In the genomic region with DNA sequence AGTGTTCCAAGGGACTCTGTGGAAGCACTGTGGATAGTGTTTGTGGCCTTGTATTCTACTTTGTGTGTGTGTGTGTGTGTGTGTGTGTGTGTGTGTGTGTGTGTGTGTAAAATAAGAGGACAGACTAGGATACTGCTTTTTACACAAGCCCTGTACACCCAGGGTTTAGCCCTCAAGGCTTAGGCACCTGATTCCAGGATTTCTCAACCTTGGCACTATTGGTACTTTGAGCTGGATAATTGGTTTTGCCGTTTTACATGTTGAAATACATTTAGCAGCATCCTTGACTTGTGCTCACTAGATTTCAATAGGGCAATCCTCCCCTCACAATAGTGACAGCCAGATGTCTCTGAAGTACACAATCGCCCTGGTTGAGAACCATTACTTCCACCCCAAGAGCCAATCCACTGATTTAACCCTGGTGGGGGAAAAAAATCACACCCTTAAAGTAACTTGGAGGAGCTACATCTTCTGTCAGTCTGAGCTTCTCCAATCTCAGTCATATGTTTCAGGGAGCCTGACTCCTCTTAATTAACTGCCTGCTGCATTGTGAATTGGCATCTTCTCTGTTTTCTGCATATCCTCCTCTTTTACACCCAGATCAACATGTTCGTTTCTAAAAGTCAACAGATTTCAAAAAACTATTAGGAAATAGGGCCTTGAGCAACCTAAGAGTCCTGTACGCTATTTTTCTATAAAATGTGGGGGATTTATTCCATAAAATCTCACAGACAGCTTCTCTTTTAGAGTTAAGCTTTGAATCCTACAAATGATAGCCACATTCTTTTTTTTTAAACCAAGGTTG, we compare ENCODE assay signal across 9 mouse cellular contexts. TPM values are rescaled to one million over a fixed set of nuclear protein-coding genes. Genes with fewer than 3 reads are reported as not detected.
A peak's percentile ranks its signal among the peaks of the same experiment; 100 is the strongest.
DNase-seq lines count a peak whose midpoint lies in the region; ATAC-seq lines count a peak whose summit lies in the region.
"Had no signal": no experiment of that assay in that cellular context is flagged by ENCODE, and none has a peak within 500 bp of the region (broad histone marks: within the 10 kb centered on the region; RNA-seq: fewer than 3 reads in every experiment).

No protein-coding gene starts in this region.

- H3K27me3 ChIP-seq in lung, embryonic 15.5 days = no peaks in the 10 kb centered on the region
- 0 out of 2 replicates have a peak, but pooled peaks cover 2% of the 10 kb centered on the region for H3K27me3 ChIP-seq in liver, embryonic 11.5 days (replicated peaks; ENCODE audit: control insufficient read depth, insufficient read depth, low read length)
- no peaks in the 10 kb centered on the region for H3K27me3 ChIP-seq in stomach, embryonic 14.5 days (ENCODE audit: control insufficient read depth, insufficient read depth, low read length)

- 58% methylated on average over 4 of the region's 4 CpGs for WGBS in lung, embryonic 15.5 days
- WGBS in liver, embryonic 11.5 days = 67% methylated on average over 4 of the region's 4 CpGs
- WGBS in stomach, embryonic 14.5 days = 67% methylated on average over 4 of the region's 4 CpGs

- no peak for ATAC-seq in lung, embryonic 15.5 days (ENCODE audit: borderline replicate concordance, extremely low read depth, low FRiP score, low TSS enrichment)
- ATAC-seq in liver, embryonic 11.5 days (replicated peaks; ENCODE audit: low FRiP score) = no peak
- no peak for ATAC-seq in stomach, embryonic 14.5 days (ENCODE audit: insufficient number of reproducible peaks, insufficient read depth, low FRiP score, low read depth)

- H3K9ac ChIP-seq in lung, embryonic 15.5 days = no peak overlapping the region
- no peak overlapping the region for H3K9ac ChIP-seq in liver, embryonic 11.5 days (ENCODE audit: low read depth, low read length)
- H3K9ac ChIP-seq in stomach, embryonic 14.5 days (replicated peaks; ENCODE audit: low read depth, low read length) = no peak overlapping the region

- peaks cover 24% of the 10 kb centered on the region for H3K4me1 ChIP-seq in lung, embryonic 15.5 days
- peaks cover 16% of the 10 kb centered on the region for H3K4me1 ChIP-seq in liver, embryonic 11.5 days (replicated peaks; ENCODE audit: control insufficient read depth, insufficient read depth, low read length)
- H3K4me1 ChIP-seq in stomach, embryonic 14.5 days (ENCODE audit: control insufficient read depth, insufficient read depth, low read length) = peaks cover 24% of the 10 kb centered on the region

- no peak overlapping the region for H3K27ac ChIP-seq in lung, embryonic 15.5 days
- H3K27ac ChIP-seq in liver, embryonic 11.5 days (ENCODE audit: low read depth, low read length) = no peak overlapping the region; the same call in 1 of the 2 replicates
- peak overlapping the region; percentile 97; the same call in 1 of the 2 replicates for H3K27ac ChIP-seq in stomach, embryonic 14.5 days (ENCODE audit: low read length)

- H3K4me2 ChIP-seq in lung, embryonic 15.5 days = peak overlapping the region; percentile 63
- peak overlapping the region; percentile 80 for H3K4me2 ChIP-seq in liver, embryonic 11.5 days
- H3K4me2 ChIP-seq in stomach, embryonic 14.5 days (replicated peaks; ENCODE audit: low read depth, low read length) = 0 out of 2 replicates have a peak overlapping the region, but pooled peaks have one; percentile 60

- no peak overlapping the region; the same call in 1 of the 2 replicates for H3K4me3 ChIP-seq in lung, embryonic 15.5 days
- no peak overlapping the region; the same call in 1 of the 2 replicates for H3K4me3 ChIP-seq in liver, embryonic 11.5 days (ENCODE audit: low read depth, low read length)
- H3K4me3 ChIP-seq in stomach, embryonic 14.5 days (ENCODE audit: low read depth, low read length) = no peak overlapping the region

- no peaks in the 10 kb centered on the region for H3K36me3 ChIP-seq in lung, embryonic 15.5 days
- no peaks in the 10 kb centered on the region for H3K36me3 ChIP-seq in liver, embryonic 11.5 days (ENCODE audit: control insufficient read depth, insufficient read depth, low read length)
- H3K36me3 ChIP-seq in stomach, embryonic 14.5 days (ENCODE audit: control insufficient read depth, insufficient read depth, low read length) = no peaks in the 10 kb centered on the region

- peak; percentile 46 for DNase-seq in cerebellum, adult 9-10 months
- no peak for DNase-seq in cerebellum, adult 11-12 months
- DNase-seq in lung, postnatal 14 days = no peak
- no peak for DNase-seq in liver, embryonic 11.5 days (ENCODE audit: low spot score)
- DNase-seq in left cerebral cortex, adult 18-20 months (ENCODE audit: low spot score in 2 of 2) = no peak
- no peak for DNase-seq in adrenal gland, postnatal 36 days
- DNase-seq: lung, postnatal 4 days had no signal

- no peaks in the 10 kb centered on the region for H3K9me3 ChIP-seq in lung, embryonic 15.5 days
- no peaks in the 10 kb centered on the region for H3K9me3 ChIP-seq in liver, embryonic 11.5 days (ENCODE audit: control insufficient read depth, low read length)
- no peaks in the 10 kb centered on the region for H3K9me3 ChIP-seq in stomach, embryonic 14.5 days (ENCODE audit: control insufficient read depth, low read depth, low read length)

RNA-seq across cellular contexts. Expression of gene Upp2, which starts 1.9 kb away (rescaled TPM):
- 6.9 and 7.1 TPM in 2 replicates for polyA plus RNA-seq in lung, embryonic 15.5 days (2015; fragmentation: Nextera tagmentation; extraction: Ambion mirVana)
- polyA plus RNA-seq in liver, embryonic 11.5 days (2014; fragmentation: Nextera tagmentation; extraction: Ambion mirVana) = 4.8 and 5.4 TPM in 2 replicates
- 9.2 and 11.6 TPM in 2 replicates for polyA plus RNA-seq in stomach, embryonic 14.5 days (2014; fragmentation: Nextera tagmentation; extraction: Ambion mirVana)
- total RNA-seq in left cerebral cortex, adult 18-20 months (2021) = 10 to 100 TPM; 32.6 to 35.2 TPM
- total RNA-seq in adrenal gland, postnatal 36 days (2021) = 10 to 100 TPM; 12.5 to 16.0 TPM

RNA-seq across cellular contexts. Expression of gene Acvr1, which starts 2.1 kb away (rescaled TPM):
- polyA plus RNA-seq in lung, embryonic 15.5 days (2015; fragmentation: Nextera tagmentation; extraction: Ambion mirVana) = 4.5 and 4.6 TPM in 2 replicates
- polyA plus RNA-seq in liver, embryonic 11.5 days (2014; fragmentation: Nextera tagmentation; extraction: Ambion mirVana) = 6.2 and 6.3 TPM in 2 replicates
- polyA plus RNA-seq in stomach, embryonic 14.5 days (2014; fragmentation: Nextera tagmentation; extraction: Ambion mirVana) = 9.5 and 10.5 TPM in 2 replicates
- total RNA-seq in left cerebral cortex, adult 18-20 months (2021) = 10 to 100 TPM; 32.2 to 32.8 TPM
- total RNA-seq in adrenal gland, postnatal 36 days (2021) = 100 to 1,000 TPM in 1 of 2 experiments, 10 to 100 TPM in 1; 36.5 to 140 TPM
